Mouse (Mus musculus) c-Kit-positive CD71-positive TER-119-positive erythroid progenitor cells, embryonic 14.5 days (primary cell): Measurements from ENCODE around the gene Gmnn.

ENCODE experiments used
- DNase-seq: peaks from one replicate; pipeline ENCODE4 v3.0.0-alpha.2; 2013; ENCODE audit warnings: low spot score

The Gmnn gene

DNA sequence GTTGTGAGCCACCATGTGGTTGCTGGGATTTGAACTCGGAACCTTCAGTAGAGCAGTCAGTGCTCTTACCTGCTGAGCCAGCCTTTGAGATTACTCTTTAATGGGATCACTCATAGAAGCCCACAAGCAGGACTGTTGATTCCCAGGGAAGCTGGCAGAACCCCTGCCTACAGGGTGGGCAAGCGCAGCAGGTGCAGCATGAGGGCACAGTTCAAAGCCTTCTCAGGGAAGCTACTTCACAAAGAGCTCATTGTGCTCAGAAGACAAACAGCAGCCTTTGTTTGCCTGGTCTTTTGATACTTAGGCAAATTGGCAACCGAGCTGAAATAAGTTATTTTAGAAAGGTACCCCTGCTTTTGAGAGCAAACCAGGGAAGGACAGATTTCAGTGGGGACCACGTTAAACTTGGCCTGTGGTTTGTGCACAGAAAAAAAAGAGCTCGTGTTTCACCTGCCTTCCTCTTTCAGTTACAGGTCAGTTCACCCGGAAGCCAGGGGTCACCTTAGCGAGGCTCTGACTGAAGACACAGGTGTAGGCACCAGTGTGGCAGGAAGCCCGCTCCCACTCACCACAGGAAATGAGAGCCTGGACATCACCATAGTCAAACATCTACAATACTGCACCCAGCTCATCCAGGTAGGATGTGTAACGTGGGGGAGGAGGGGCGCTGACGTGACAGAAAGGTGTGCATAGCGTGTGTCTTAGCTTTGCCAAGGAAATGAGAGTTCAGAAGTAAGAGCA is 51.9 kb downstream of the Gmnn start:
- DNase-seq = no peak

DNA sequence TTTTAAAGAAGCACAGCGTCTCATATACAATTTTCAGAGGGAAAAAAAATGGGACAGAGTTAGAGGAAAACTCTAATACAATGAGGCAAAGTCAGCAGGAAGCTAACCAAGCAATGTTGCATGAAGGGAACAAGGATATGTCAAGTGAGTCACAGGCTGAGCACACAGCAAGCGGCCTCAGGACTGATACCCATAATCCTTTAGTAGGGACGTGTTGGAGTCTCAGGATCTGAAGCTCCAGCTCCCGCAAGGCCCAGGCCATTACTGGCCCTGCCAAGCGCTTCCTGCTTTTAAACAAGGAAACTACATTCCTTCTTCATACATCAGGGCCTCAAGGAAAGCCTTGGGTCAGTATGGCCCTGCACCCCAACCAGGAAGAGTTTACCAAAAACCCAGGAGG is 59.6 kb downstream of the Gmnn start:
- no peak for DNase-seq
